In the genomic region with DNA sequence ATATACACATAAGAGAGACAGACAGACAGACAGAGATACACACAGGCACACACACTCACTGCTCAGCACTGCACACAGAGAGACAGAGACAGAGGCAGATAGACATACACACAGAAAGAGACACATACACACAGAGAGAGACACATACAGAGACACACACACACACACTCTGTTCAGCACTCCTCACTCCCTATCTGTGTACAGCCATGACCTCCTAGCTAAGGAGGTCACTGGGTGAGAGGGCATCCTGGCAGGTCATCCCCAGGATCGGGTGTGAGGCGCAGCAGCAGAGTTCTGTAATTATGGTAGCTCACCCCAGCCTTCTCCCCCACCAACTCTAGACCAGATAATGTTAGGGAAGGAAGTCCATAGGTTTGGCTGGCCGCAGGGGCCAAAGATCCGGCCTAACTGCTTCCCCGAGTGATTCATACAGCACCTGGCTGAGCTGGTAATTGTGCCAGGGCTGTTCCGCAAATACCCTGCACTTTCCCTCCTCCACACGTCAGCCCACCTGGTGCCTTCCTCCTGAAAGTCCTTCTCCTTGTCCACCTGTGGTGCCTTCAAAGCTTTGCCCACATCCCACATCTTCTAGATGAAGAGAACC, we compare ENCODE assay signal across 23 mouse cellular contexts. TPM values are rescaled to one million over a fixed set of nuclear protein-coding genes. Genes with fewer than 3 reads are reported as not detected.
DNase-seq lines count a peak whose midpoint lies in the region; ATAC-seq lines count a peak whose summit lies in the region.
"Had no signal": no experiment of that assay in that cellular context is flagged by ENCODE, and none has a peak within 500 bp of the region (broad histone marks: within the 10 kb centered on the region; RNA-seq: fewer than 3 reads in every experiment).

No protein-coding gene starts in this region.

- H3K27me3 ChIP-seq in megakaryocyte, embryonic 14.5 days (replicated peaks): peaks cover 85% of the 10 kb centered on the region
- peaks cover 12% of the 10 kb centered on the region for H3K27me3 ChIP-seq in intestine, embryonic 16.5 days (replicated peaks; ENCODE audit: control insufficient read depth, insufficient read depth, low read length)
- H3K27me3 ChIP-seq: limb, embryonic 15.5 days had no signal

- peaks cover 4% of the 10 kb centered on the region for H3K9me3 ChIP-seq in megakaryocyte, embryonic 14.5 days
- no peaks in the 10 kb centered on the region for H3K9me3 ChIP-seq in intestine, embryonic 16.5 days (ENCODE audit: control insufficient read depth, low read length)
- H3K9me3 ChIP-seq: limb, embryonic 15.5 days had no signal

- H3K4me1 ChIP-seq in megakaryocyte, embryonic 14.5 days: peaks cover 19% of the 10 kb centered on the region
- peaks cover 6% of the 10 kb centered on the region for H3K4me1 ChIP-seq in intestine, embryonic 16.5 days (ENCODE audit: control insufficient read depth, insufficient read depth, low read length)

- H3K36me3 ChIP-seq in megakaryocyte, embryonic 14.5 days (replicated peaks; ENCODE audit: low read length): no peaks in the 10 kb centered on the region
- H3K36me3 ChIP-seq in intestine, embryonic 16.5 days (ENCODE audit: control insufficient read depth, insufficient read depth, low read length): no peaks in the 10 kb centered on the region
- H3K36me3 ChIP-seq: limb, embryonic 15.5 days had no signal

- H3K9ac ChIP-seq in intestine, embryonic 16.5 days (ENCODE audit: low read depth, low read length): no peak overlapping the region
- H3K9ac ChIP-seq: limb, embryonic 15.5 days had no signal

- H3K4me2 ChIP-seq in intestine, embryonic 16.5 days (ENCODE audit: low read depth, low read length): no peak overlapping the region
- H3K4me2 ChIP-seq: limb, embryonic 15.5 days had no signal

- ATAC-seq in megakaryocyte, adult 5-6 weeks (ENCODE audit: poor library complexity, severe bottlenecking): no peak
- ATAC-seq in intestine, embryonic 16.5 days: peak; percentile 29; the same call in 1 of the 2 replicates
- ATAC-seq: activated CD4-positive, CD25-positive, alpha-beta regulatory T cell, adult 4 months had no signal

- peak overlapping the region; percentile 10 for H3K4me3 ChIP-seq in megakaryocyte, embryonic 14.5 days (replicated peaks)
- H3K4me3 ChIP-seq in intestine, embryonic 16.5 days (ENCODE audit: low read length): no peak overlapping the region
- H3K4me3 ChIP-seq: heart, adult 2 months had no signal

- 60% methylated on average over 7 of the region's 7 CpGs for WGBS in intestine, embryonic 16.5 days

- peak; percentile 48 to 67 for DNase-seq in cerebellum, postnatal 25 days
- no peak for DNase-seq in cerebellum, adult 8-10 months
- DNase-seq in 416B (ENCODE audit: low read depth): peak; percentile 76
- no peak for DNase-seq in testis, postnatal 14 days (ENCODE audit: low spot score)
- no peak for DNase-seq in natural killer cell, adult 2 months (ENCODE audit: low spot score in 2 of 2)
- DNase-seq: adrenal gland, postnatal 36 days; heart, adult 2 months; thymus, adult 2 months had no signal

- H3K27ac ChIP-seq in intestine, embryonic 16.5 days (ENCODE audit: low read length): no peak overlapping the region
- H3K27ac ChIP-seq: heart, adult 2 months; kidney, postnatal 0 days; limb, embryonic 15.5 days had no signal

RNA-seq across cellular contexts. Expression of gene Serinc2, which starts 2.3 kb away (rescaled TPM):
- 0.39 TPM in 1 of 2 replicates, not detected in the other for polyA plus RNA-seq in megakaryocyte, embryonic 14.5 days (2012; ENCODE audit: insufficient read depth, low replicate concordance)
- 0.16 and 0.27 TPM in 2 replicates for total RNA-seq in megakaryocyte, adult 5-6 weeks (2015)
- not detected in 2 replicates for total RNA-seq in megakaryocyte, adult 5-6 weeks (2017)
- polyA plus RNA-seq in intestine, embryonic 16.5 days (2015; fragmentation: Nextera tagmentation; extraction: Ambion mirVana): 20.6 and 22.8 TPM in 2 replicates
- total RNA-seq: megakaryocyte-erythroid progenitor cell, adult 5-6 weeks had no signal

RNA-seq across cellular contexts. Expression of gene Fabp3, which starts 31.7 kb away (rescaled TPM):
- polyA plus RNA-seq in megakaryocyte, embryonic 14.5 days (2012; ENCODE audit: insufficient read depth, low replicate concordance): 0.88 TPM in 1 of 2 replicates, not detected in the other
- not detected in 2 replicates for total RNA-seq in megakaryocyte, adult 5-6 weeks (2015)
- total RNA-seq in megakaryocyte, adult 5-6 weeks (2017): 0.28 and 0.33 TPM in 2 replicates
- polyA plus RNA-seq in intestine, embryonic 16.5 days (2015; fragmentation: Nextera tagmentation; extraction: Ambion mirVana): 4.0 and 4.5 TPM in 2 replicates
- total RNA-seq: megakaryocyte-erythroid progenitor cell, adult 5-6 weeks had no signal

RNA-seq across cellular contexts. Expression of gene Gm10570, which starts 31.8 kb away (rescaled TPM):
- 1.5 TPM in 1 of 2 replicates, not detected in the other for polyA plus RNA-seq in megakaryocyte, embryonic 14.5 days (2012; ENCODE audit: insufficient read depth, low replicate concordance)
- not detected in 2 replicates for total RNA-seq in megakaryocyte, adult 5-6 weeks (2015)
- not detected in 2 replicates for total RNA-seq in megakaryocyte, adult 5-6 weeks (2017)
- polyA plus RNA-seq in intestine, embryonic 16.5 days (2015; fragmentation: Nextera tagmentation; extraction: Ambion mirVana): not detected in 2 replicates
- total RNA-seq: adrenal gland, postnatal 36 days; heart, adult 2 months; megakaryocyte-erythroid progenitor cell, adult 5-6 weeks had no signal
- polyA plus RNA-seq: activated CD4-positive, CD25-positive, alpha-beta regulatory T cell, adult 4 months; embryonic facial prominence, embryonic 14.5 days; intestine, embryonic 14.5 days; limb, embryonic 15.5 days; lung, embryonic 16.5 days; neural tube, embryonic 11.5 days; thymus, adult 2 months had no signal

RNA-seq across cellular contexts. Expression of gene Gm853, which starts 54.5 kb away (rescaled TPM):
- 0.11 TPM in 1 of 2 replicates, not detected in the other for polyA plus RNA-seq in megakaryocyte, embryonic 14.5 days (2012; ENCODE audit: insufficient read depth, low replicate concordance)
- total RNA-seq in megakaryocyte, adult 5-6 weeks (2015): not detected in 2 replicates
- total RNA-seq in megakaryocyte, adult 5-6 weeks (2017): not detected in 2 replicates
- polyA plus RNA-seq in intestine, embryonic 16.5 days (2015; fragmentation: Nextera tagmentation; extraction: Ambion mirVana): not detected in 2 replicates
- total RNA-seq: adrenal gland, postnatal 36 days; gastrocnemius, adult 8-10 months; heart, adult 2 months; left cerebral cortex, postnatal 10 days; megakaryocyte-erythroid progenitor cell, adult 5-6 weeks had no signal
- polyA plus RNA-seq: activated CD4-positive, CD25-positive, alpha-beta regulatory T cell, adult 4 months; cortical plate, adult 2 months; embryonic facial prominence, embryonic 14.5 days; heart, adult 2 months; heart, postnatal 0 days; intestine, embryonic 14.5 days; limb, embryonic 15.5 days; lung, embryonic 16.5 days; neural tube, embryonic 11.5 days had no signal

Comparison
In these comparisons a context has a peak if more than half of its experiments do, and no peak if none do; other contexts are left out.
1. DNase-seq: peak in cerebellum, postnatal 25 days (2 of 2) and 416B (single experiment); none in cerebellum, adult 8-10 months (single experiment), testis, postnatal 14 days (single experiment) and natural killer cell, adult 2 months (0 of 2).
2. RNA of gene Serinc2, which starts 2.3 kb away (polyA plus RNA-seq): 20.6 to 22.8 TPM in intestine, embryonic 16.5 days; 0.39 TPM in megakaryocyte, embryonic 14.5 days; every median in the first group is over 10 times any median in the second.